Mouse (Mus musculus) kidney, embryonic 14.5 days (tissue): ENCODE data around the gene Sdc1. TPM values are rescaled to one million over a fixed set of nuclear protein-coding genes. Genes with fewer than 3 reads are reported as not detected.
A peak's percentile ranks its signal among the peaks of the same experiment; 100 is the strongest.

Source experiments
- ATAC-seq: fragments of 200-750 bp; cut with Nextera tagmentation; 2 replicates; pipeline ENCODE4 v1.8.0; 2017; ENCODE audit warnings: moderate number of reproducible peaks, mild to moderate bottlenecking, moderate TSS enrichment, moderate library complexity; ENCODE audit not compliant: low FRiP score, low TSS enrichment
- H3K27ac ChIP-seq: fragments of 300-500 bp; sonication (generic); 2 replicates; pipeline ENCODE4 v1.5.1; 2014; ENCODE audit warnings: low read depth, mild to moderate bottlenecking, low read length, moderate library complexity, mixed read lengths
- H3K27me3 ChIP-seq: fragments of 300-500 bp; sonication (generic); 2 replicates; pipeline ENCODE4 v1.6.1; 2014; ENCODE audit warnings: mild to moderate bottlenecking, low read length; ENCODE audit not compliant: control insufficient read depth, insufficient read depth
- H3K36me3 ChIP-seq: fragments of 300-500 bp; sonication (generic); 2 replicates; pipeline ENCODE4 v1.6.1; 2014; ENCODE audit warnings: low read length, mixed read lengths; ENCODE audit not compliant: control insufficient read depth, insufficient read depth
- H3K4me1 ChIP-seq: fragments of 300-500 bp; sonication (generic); 2 replicates; pipeline ENCODE4 v1.6.1; 2014; ENCODE audit warnings: low read length, mixed read lengths; ENCODE audit not compliant: control insufficient read depth, insufficient read depth
- H3K4me2 ChIP-seq: fragments of 300-500 bp; sonication (generic); replicated peaks from 2 replicates; pipeline ENCODE4 v1.6.1; 2014; ENCODE audit warnings: low read depth, mild to moderate bottlenecking, low read length
- H3K4me3 ChIP-seq: fragments of 300-500 bp; sonication (generic); 2 replicates; pipeline ENCODE4 v1.5.1; 2014; ENCODE audit warnings: mild to moderate bottlenecking, low read length
- H3K9ac ChIP-seq: fragments of 300-500 bp; sonication (generic); 2 replicates; pipeline ENCODE4 v1.6.1; 2014; ENCODE audit warnings: low read depth, mild to moderate bottlenecking, low read length, moderate library complexity
- H3K9me3 ChIP-seq: fragments of 300-500 bp; sonication (generic); 2 replicates; pipeline ENCODE4 v1.6.1; 2016; ENCODE audit warnings: low read length; ENCODE audit not compliant: control insufficient read depth
- WGBS: fragments of 180-500 bp; shearing (Covaris S2); extraction: QIAGEN DNeasy Blood & Tissue Kit; methylation state at CpG from one replicate; pipeline ENCODE4 v1.1.7; 2014; 5-methylcytosine and 5-hydroxymethylcytosine counted together
- polyA plus RNA-seq: library from polyadenylated mRNA; unstranded; fragments of >200 nt; fragmentation: Nextera tagmentation; extraction: Ambion mirVana; gene quantifications from 2 replicates; pipeline ENCODE4 v1.2.1, GENCODE M21; 2014

Gene Sdc1
- polyA plus RNA-seq, 1 experiment from 2014 or later = 57.3 TPM

DNA sequence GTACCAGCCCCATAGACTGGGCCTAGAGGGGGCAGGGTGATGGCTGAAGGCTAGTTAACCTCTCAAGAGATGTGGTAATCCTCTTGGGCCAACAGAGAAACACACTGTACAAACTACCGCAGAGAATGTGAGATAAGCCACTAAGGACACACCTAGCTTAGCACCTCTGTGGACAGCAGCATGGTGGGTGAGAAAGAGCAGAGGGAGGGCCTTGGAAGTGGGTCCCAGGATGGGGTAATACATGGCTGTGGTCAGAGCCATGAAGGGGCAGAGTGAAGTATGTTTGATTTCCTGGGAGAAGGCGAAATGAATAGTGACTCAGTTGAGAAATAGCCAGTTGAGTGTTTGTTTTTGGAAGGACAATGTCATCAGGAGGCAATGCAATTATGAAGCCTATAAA, 38.0 kb downstream of the Sdc1 start:
- no peaks in the 10 kb centered on the region for H3K27me3 ChIP-seq
- no peaks in the 10 kb centered on the region for H3K36me3 ChIP-seq
- no peak overlapping the region for H3K27ac ChIP-seq
- H3K9me3 ChIP-seq = no peaks in the 10 kb centered on the region
- peaks cover 18% of the 10 kb centered on the region for H3K4me1 ChIP-seq
- no peak overlapping the region for H3K4me2 ChIP-seq
- no peak overlapping the region for H3K9ac ChIP-seq
- 83% methylated on average over 2 of the region's 2 CpGs for WGBS
- no peak overlapping the region for H3K4me3 ChIP-seq
- ATAC-seq = no peak

DNA sequence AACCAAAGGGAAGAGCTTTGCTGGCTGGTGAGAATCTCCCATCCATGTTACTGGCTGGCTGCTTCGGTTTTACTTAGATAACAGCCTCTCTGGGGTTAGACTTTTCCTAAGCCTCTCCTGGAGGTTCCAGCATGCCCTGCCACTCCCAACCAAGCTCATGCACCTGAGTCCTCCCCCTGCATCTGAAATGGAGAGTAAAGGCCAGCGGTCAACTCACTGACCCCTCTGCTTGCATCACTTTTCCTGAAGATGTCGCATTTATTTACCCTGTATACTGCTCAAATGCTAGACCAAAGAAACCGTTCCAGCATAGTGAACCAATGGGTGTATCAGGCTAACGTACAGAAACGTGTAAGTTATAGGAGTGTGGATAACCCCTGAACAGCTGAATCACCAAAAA, 38.5 kb downstream of the Sdc1 start:
- H3K4me1 ChIP-seq = peaks cover 18% of the 10 kb centered on the region
- WGBS = 87% methylated on average over 6 of the region's 6 CpGs
- H3K9ac ChIP-seq = no peak overlapping the region
- no peak overlapping the region for H3K4me3 ChIP-seq
- ATAC-seq = no peak
- no peaks in the 10 kb centered on the region for H3K36me3 ChIP-seq
- H3K27me3 ChIP-seq = no peaks in the 10 kb centered on the region
- no peak overlapping the region for H3K4me2 ChIP-seq
- no peak overlapping the region for H3K27ac ChIP-seq
- no peaks in the 10 kb centered on the region for H3K9me3 ChIP-seq

DNA sequence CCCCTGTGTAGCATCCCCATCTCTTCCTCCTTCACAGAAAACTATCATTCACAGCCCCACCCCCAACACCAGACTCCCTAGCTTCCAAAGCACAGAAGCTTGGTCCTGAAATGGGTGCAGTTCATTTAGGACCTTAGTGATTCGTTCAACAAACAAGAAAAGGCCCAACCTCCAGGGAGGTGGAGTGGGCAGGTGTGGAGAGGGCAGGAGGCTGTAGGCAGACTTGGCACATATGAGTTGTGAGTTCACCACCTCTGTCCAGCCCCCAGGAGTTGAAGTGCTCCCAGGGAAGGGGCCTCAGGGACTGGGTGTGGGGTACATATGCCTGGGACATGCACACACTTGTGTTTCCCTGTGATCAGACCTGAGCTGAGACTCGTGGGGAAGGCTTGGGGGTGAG, 39.8 kb downstream of the Sdc1 start:
- no peaks in the 10 kb centered on the region for H3K9me3 ChIP-seq
- no peaks in the 10 kb centered on the region for H3K36me3 ChIP-seq
- H3K9ac ChIP-seq = no peak overlapping the region
- H3K4me1 ChIP-seq = peaks cover 18% of the 10 kb centered on the region
- 0 out of 2 replicates have a peak overlapping the region, but pooled peaks have one; percentile 47 for H3K27ac ChIP-seq
- H3K27me3 ChIP-seq = no peaks in the 10 kb centered on the region
- WGBS = 41% methylated on average over 2 of the region's 2 CpGs
- 0 out of 2 replicates have a peak, but pooled peaks have one; percentile 22 for ATAC-seq
- no peak overlapping the region for H3K4me2 ChIP-seq
- H3K4me3 ChIP-seq = no peak overlapping the region

DNA sequence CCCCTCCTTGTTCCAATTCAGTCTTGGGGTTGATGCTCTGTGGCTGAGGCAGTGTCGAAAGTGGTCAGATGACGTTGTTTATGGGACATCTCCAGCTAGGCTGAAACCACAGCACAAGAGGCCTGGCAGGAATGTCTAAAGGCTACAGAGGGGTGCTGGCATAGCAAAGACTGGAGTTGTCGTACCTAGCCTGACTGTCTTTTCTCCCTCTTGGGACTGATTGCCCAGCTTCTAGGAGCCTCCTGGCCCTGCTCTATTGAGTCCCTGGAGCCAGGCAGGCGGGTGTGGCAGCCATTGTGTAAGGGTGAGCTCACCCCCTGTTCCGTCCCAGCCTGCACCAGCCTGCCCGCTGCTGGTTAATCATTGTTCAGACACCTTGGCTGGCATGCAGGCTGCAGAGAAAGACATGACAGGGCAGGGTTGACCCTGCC, 40.3 kb downstream of the Sdc1 start:
- peak; percentile 89 for ATAC-seq
- no peaks in the 10 kb centered on the region for H3K36me3 ChIP-seq
- no peak overlapping the region for H3K4me2 ChIP-seq
- H3K4me1 ChIP-seq = peaks cover 18% of the 10 kb centered on the region
- H3K9me3 ChIP-seq = no peaks in the 10 kb centered on the region
- no peaks in the 10 kb centered on the region for H3K27me3 ChIP-seq
- 53% methylated on average over 6 of the region's 6 CpGs for WGBS
- no peak overlapping the region for H3K9ac ChIP-seq
- peak overlapping the region; percentile 47; the same call in 1 of the 2 replicates for H3K27ac ChIP-seq
- no peak overlapping the region for H3K4me3 ChIP-seq

DNA sequence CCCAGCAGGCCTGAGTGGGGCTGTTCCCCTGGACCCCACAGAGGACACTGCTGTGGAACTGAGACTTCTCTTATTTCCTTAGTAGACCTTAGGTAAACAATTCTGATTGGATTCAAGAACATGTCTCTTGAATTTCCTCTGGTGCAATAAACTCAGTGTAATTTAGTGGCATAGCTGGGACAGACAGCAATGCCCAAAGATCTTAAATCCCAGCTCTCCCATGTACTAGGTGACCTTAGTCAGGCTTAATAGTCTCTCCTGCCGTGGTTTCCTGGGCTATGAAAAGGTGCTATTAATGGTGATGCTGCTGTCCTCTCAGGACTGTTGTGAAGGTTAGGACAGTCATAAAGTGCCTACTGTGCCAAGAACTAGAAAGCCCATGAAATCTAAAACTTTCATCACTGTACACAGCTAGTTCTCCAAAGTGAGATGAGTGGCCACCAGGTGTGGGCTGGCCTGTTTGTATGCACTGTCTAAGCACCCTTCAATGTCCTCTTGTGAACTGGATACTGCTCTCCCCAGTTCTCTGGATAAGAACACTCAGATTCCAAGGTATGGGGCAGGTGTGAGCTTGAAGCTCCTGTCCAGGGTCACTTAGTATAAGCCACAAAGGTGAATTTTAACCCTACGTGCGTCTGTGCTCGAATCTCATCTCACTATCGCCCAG, 40.9 kb downstream of the Sdc1 start:
- Histone ChIP-seq H3K27ac (no peak overlapping the region), H3K4me1 (peaks cover 18% of the 10 kb centered on the region), H3K36me3 (no peaks in the 10 kb centered on the region), H3K9me3 (no peaks in the 10 kb centered on the region), H3K27me3 (no peaks in the 10 kb centered on the region), H3K4me3 (no peak overlapping the region), H3K4me2 (no peak overlapping the region), H3K9ac (no peak overlapping the region)
- 0 out of 2 replicates have a peak, but pooled peaks have one; percentile 6 for ATAC-seq
- WGBS = 69% methylated on average over 5 of the region's 5 CpGs

DNA sequence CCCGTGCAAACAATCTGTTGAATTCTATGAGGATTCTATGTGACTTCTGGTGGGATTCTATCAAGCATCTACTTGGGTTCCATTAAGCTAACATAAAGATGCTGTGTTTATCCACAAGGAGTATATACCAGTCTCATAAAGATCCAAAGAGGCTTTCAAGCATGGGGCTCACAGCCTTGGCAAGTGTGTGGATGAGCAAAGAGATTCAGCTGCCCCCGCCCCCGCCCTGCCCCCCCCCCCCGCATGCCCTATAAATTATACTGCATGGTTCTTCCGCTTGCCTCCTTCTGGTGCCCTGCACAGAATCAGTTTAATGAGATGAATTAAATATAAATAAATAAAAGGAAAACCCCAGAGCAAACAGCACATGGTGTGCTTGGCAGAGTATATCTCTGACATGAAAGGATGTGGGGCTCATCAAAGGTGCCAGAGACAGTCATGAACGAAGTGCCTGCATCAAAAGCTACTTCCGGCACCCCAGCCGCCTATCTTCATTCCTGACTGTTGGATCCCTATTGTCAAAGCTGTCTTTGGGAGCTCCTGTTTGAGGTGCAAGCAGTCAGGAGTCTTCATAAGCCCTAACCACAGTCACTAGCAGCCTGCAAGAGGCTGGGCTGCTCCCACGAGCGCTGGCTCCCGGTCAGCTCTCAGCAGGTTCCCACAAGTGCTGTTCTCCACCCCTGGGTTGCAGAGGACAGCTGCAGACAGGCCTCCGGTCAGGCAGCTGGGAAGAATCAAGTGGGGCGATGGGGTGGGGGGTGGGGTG, 46.5 kb downstream of the Sdc1 start:
- Histone ChIP-seq H3K36me3 (no peaks in the 10 kb centered on the region), H3K9ac (no peak overlapping the region)

DNA sequence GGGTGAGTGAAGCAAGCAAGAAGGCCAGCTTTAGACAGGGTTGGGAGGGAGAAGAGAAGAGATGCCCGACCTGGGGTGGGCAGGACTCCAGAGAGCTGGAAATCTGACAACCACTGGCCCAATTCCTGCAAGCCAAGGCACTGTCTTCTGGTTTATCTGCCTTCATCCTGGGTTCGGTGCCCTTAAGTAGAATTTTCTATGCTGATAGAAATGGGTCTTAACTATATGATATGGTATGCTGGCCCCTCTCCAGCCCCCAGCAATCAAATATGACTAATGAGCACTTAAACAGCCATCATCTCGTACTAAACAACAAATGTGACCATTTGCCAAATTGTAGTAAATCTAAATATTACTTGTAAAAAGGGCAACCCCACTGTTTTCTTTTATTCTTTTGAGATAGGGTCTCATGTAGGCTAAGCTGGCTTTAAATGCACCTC, 47.1 kb downstream of the Sdc1 start:
- WGBS = 36% methylated on average over 3 of the region's 3 CpGs
- no peak overlapping the region for H3K27ac ChIP-seq
- H3K4me1 ChIP-seq = peaks cover 12% of the 10 kb centered on the region
- no peaks in the 10 kb centered on the region for H3K9me3 ChIP-seq
- ATAC-seq = peak; percentile 17; the same call in 1 of the 2 replicates
- peak overlapping the region; percentile 9; the same call in 1 of the 2 replicates for H3K4me2 ChIP-seq
- no peaks in the 10 kb centered on the region for H3K27me3 ChIP-seq
- no peak overlapping the region for H3K4me3 ChIP-seq
- no peaks in the 10 kb centered on the region for H3K36me3 ChIP-seq
- H3K9ac ChIP-seq = no peak overlapping the region

More for the DNA sequence above, 46.5 kb downstream of the Sdc1 start:
- 17% methylated on average over 13 of the region's 13 CpGs for WGBS
- H3K4me2 ChIP-seq = peak overlapping the region; percentile 9; the same call in 1 of the 2 replicates
- no peaks in the 10 kb centered on the region for H3K9me3 ChIP-seq
- H3K4me3 ChIP-seq = no peak overlapping the region
- H3K4me1 ChIP-seq = peaks cover 12% of the 10 kb centered on the region
- ATAC-seq = peak; percentile 93
- H3K27ac ChIP-seq = no peak overlapping the region
- H3K27me3 ChIP-seq = no peaks in the 10 kb centered on the region

DNA sequence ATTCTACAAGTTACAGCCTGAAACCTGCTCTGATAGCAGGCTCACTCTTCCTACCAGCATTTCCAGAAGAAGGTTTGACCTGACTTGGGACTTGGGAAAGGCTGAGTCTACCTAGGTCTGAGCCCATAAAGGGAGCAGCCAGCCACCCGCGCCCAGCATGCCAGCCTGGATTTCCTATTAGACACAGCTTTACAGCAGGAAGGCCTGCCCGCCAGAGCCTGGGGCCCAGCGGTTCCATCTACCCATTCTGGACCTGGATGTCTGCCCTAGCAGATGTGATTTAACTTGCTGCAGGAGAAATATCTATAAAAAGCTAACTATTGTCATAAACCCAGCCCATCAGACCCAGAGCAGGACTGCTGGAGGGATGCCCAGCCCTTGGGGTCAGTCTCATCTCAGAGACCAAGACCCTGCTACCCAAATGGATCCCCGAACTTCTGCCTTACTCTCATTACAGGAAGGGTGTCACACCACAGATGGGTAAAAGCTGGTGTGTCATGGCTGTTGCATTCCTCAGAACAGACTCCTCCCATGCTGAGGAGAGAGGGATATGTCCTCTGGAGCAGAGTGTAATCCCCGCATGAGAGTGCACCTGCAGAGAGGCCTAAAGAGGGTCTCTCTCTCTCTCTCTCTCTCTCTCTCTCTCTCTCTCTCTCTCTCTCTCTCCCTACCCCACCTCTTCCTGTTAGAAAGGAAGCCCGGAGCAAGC, 54.0 kb downstream of the Sdc1 start:
- H3K27ac ChIP-seq = no peak overlapping the region
- H3K9me3 ChIP-seq = no peaks in the 10 kb centered on the region
- 68% methylated on average over 7 of the region's 7 CpGs for WGBS
- H3K27me3 ChIP-seq = no peaks in the 10 kb centered on the region
- no peaks in the 10 kb centered on the region for H3K36me3 ChIP-seq
- no peak for ATAC-seq
- no peak overlapping the region for H3K9ac ChIP-seq
- no peak overlapping the region for H3K4me3 ChIP-seq
- no peaks in the 10 kb centered on the region for H3K4me1 ChIP-seq
- no peak overlapping the region for H3K4me2 ChIP-seq
